Mouse (Mus musculus) left cerebral cortex, adult 9 months (tissue): ENCODE measurements around the gene Fam216b.

Experiments used
- DNase-seq, 2 experiments: peaks; one replicate each; pipeline ENCODE4 v3.0.0; 2022; ENCODE audit warnings: low spot score in 2 of 2

Gene Fam216b

GRCm38 (mm10) chr14:78088907-78089306, at the start of gene Fam216b:
Gene Fam216b (minus strand): TSS chr14:78089007.
- no peak for DNase-seq

DNA sequence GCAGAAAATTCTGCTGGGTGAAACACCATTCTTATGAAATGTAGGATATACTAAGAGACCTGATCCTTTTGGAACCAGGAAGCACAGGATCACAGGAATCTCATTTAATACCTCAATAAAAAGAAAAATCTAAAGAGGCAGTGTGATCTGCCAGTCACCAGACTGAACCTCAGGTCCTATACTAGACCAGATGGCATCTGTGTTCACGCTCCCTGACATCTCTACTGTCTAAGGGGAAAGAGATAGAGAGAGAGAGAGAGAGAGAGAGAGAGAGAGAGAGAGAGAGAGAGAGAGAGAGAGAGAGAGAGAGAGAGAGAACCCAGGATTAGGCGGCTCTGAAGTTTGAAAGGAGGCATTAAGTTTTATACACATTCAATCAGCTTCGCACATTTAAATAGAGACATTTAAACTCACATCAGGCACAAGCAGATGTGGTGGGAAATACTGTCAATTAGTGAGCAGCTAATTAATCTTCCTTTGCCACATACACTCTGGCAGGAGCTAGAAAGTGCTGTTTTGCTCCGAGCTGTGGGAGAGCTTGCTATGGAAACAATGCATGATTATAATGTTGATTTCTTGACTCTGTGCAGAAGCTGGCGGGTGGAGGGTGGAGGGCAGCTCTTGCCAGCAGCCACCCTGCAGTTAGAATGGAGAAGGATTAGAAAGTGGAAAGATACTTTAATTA, 43.7 kb upstream of the Fam216b start:
- peak; percentile 25 to 53 for DNase-seq

GRCm38 (mm10) chr14:78126670-78127069, 37.9 kb upstream of the Fam216b start:
- no peak for DNase-seq

DNA sequence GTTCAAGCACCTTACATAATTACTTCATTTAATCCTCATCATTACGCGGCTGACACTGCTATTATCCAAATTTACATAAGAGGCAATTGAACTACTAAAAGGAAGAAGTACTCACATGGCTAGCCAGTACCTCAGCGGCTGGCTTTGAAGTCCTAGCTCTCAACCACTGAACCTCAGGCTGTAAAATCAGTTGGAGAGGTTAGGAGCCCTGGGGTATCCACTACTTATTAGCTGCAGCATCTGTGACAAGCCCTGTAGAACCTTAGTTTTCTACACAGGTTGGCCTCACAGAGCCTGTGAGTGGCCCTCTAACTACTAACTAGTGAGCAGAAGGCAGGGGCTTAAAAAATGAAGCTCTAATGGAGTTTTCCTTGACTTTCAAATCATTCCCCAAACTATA, 31.5 kb upstream of the Fam216b start:
- no peak for DNase-seq

- no peak for DNase-seq
These were observed 30.8 kb upstream of the Fam216b start for GRCm38 (mm10) chr14:78119449-78120200.

DNA sequence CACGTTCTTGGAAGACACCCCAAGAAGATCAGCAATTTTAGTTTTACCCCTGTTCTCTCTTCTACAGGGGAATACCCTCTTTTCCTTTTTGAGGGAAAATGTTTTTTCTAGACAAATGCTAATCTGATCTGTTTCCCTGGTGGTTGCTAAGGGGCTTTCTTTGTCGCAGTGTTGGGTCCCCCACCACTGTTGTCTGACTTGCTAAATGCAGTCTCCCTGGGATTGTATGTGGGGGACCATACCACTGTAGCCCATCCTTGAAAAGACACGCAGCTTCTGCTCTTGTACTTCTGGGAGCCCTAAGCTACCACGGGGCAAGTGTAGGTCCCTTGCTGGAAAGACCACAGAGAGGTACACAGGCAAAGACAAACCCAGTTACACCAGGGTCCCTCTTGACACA, 28.9 kb upstream of the Fam216b start:
- no peak for DNase-seq

- DNase-seq, result no peak
These were observed 28.5 kb upstream of the Fam216b start for GRCm38 (mm10) chr14:78117268-78117667.

- DNase-seq, result no peak
These were observed 23.7 kb upstream of the Fam216b start for GRCm38 (mm10) chr14:78112466-78112865.

DNA sequence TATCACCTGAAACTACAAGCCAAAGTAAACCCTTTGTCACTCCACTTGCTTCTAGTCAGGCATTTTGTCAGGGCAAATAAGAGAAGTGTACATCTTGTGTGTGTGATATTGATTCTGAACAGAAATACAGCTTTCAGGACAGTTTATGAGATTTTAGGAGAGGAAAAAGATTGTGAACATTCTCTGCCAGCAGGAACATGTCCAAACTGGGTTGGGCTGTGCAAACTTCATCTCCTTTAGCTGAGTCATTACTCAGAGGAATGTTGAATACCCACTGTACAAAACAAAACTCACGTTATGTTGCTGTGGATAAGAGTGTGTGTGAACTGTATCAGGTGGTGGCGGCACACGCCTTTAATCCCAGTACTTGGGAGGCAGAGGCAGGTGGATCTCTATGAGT, 22.1 kb upstream of the Fam216b start:
- no peak for DNase-seq

GRCm38 (mm10) chr14:78109419-78109818, 20.6 kb upstream of the Fam216b start:
- no peak for DNase-seq

DNA sequence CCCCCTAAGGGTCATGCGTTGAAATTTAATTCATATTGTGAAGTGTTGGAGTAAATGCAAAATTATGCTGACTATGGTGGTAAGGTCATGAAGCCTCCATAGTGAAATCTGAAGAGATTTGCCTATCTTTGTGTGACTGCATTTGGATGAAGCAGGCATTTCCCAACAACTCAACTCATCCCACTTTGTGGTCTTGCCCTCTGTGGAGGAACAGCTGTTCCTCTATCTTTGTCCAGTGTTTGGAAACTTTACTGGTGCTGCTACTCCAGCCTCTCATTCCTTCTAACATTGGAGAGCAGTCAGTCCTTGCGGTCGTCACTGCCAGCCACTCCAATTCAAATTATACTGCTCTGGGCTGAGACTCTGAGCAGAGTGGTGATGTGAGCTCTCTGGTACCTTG, 19.6 kb upstream of the Fam216b start:
- no peak for DNase-seq

DNA sequence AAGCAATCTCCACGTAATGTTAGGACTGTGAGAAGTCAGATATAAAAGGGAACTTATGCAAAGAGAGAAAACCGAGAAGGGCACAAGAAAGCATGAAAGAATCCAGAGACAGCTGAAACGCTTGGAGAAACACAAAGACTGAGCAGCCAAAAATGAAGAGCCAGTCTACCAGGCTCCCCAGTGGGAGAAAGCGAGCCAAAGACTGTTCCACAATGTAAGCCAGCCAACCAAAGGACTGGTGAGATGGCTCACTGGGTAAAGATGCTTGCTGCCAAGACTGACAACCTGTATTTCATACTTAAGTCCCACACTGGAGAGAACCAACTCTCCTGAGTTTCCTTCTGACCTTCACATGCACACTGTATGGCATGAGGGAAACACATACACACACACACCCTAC, 784 bp upstream of the Fam216b start:
- no peak for DNase-seq

- DNase-seq, result peak in 1 of 2 experiments; percentile 11
These were observed 5.3 kb downstream of the Fam216b start for GRCm38 (mm10) chr14:78083465-78083864.

DNA sequence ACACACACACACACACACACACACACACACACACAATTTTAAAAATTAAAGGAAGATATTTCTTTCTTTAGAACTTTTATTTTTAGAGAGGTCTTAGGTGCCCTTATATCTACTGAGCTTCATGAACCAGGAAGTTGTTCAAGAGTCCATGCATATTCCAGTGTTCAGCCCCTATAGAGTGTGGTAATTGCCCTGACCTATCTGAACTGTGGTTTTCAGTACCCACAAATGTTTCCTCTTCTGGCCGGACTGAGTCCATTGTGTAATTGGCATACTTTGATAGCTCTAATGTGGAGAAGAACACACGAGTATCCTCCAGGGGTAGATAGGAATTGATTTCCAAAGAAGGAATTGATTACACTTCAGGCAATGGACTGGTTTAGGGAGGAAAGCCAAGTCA, 11.3 kb downstream of the Fam216b start:
- DNase-seq, result no peak

DNA sequence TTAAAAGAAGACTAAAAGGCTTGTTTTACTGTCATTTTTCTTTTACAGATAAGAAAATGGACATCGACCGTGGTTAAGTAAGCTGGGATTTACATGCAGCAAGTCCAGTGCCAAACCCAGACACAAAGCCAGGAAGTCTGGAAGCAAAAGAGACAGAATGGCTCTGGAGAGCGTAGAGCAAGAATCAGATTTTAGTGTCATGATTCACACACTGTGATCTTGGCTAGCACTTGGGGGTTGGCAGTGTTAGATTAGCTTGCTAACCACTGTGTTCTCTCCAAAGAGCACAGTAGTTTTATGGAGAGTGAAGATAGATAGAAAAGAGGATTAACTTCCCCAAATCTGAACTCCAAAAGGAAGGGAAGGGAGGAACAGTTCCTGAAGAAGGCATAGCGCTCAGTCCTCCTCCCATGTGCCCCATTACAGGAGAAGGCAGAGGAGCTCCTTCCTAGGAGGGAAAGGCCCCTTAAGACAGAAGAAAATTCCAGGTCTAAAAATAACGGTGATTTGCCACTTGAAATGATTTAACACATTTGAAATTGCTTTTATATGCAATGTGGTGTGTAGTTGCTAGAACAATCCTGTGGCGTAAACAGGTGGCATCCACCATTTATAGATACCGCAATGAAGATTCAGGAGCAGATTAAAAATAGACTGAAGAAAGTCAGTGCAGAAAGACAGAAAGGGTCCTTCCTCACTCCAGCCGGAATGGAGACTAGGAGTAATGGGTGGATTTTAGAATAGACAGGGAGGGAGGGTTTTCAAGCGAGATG, 22.7 kb downstream of the Fam216b start:
- peak; percentile 3 to 11 for DNase-seq

- no peak for DNase-seq
These were observed 26.3 kb downstream of the Fam216b start for GRCm38 (mm10) chr14:78062484-78062883.

DNA sequence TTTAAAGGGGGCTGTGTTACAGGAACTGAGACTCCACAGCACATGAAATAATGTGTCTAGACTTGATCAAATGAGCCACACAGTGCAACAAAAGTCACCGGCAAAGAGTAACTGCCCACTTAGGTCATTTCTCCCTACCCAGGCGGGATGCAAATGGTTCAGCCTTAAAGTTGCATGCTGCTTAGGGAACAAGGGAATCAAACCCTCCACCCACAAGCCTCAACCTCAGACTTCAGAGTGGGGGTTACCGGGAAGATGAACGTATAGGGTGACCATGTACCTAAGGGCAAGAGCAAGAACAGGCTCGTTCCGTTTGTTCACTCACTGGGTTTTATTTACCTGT, 28.2 kb downstream of the Fam216b start:
- DNase-seq, result no peak

DNA sequence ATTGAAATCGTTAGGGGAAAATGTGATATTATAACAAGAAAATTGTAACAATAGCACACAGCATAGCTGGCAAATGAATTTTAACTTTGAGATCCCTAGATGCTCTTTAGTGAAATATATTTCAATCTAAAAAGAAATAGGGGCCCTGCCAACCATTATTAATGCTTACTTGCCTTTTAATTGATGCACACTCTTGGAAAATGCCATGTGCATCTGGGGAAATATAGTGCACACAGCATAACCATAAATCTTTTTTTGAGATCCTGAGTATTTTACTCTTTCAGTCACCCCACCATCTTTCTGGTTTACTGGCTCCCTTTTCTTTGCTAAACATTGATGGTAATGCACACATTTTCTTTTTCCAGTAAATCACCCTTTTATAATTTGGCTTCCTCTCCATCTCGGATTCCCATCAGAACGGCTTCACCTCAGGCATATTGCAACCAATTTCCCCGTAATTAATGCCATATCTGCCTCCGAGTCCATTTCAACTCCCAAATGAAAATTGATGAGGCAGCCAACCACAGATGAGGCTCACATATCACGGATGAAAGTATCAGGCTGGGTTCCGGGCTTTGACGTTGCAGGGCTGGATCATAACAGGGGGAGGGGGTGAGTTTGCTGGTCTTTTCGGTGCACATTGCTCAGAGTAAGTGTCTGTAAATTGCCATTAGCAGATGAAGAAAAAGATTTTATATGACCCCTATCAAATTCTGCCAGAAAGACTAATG, 28.8 kb downstream of the Fam216b start:
- no peak for DNase-seq

GRCm38 (mm10) chr14:78057362-78057761, 31.4 kb downstream of the Fam216b start:
- no peak for DNase-seq

DNA sequence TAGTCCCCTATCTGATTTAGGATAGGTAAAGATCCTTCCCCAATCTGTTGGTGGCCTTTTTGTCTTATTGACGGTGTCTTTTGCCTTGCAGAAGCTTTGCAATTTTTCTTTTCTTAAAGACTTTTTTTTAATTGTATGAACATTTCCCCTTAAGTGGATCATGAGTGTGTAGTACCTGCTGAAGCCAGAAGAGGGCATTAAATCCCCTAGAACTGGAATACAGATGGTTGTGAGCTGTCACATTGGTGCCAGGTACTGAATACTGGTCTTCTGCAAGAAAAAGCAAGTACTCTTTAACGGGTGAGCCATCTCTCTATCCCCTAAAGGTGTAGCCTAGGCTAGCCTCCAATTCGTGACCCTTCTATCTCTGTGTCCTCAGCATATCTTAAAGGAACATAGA, 32.4 kb downstream of the Fam216b start:
- DNase-seq, result no peak

- no peak for DNase-seq
These were observed 40.1 kb downstream of the Fam216b start for GRCm38 (mm10) chr14:78048674-78049073.

DNA sequence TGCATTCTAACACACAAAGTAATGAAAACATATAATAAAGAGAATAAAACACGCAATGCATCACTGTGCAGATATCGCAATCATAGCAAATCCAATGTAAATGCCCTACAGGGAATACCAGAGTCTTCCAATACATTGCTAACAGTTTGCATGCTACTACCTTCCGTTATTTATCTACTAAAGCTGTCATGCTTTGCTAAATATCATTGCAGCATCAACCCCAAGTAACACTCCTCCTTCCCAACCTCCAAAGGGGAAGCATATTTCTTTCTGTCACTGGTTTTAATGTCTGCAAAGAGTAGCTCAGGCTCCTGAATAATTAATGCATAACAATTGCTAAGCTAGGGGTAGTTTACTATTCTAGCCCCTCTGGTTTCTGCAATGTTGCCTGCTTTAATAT, 40.5 kb downstream of the Fam216b start:
- no peak for DNase-seq
